Mouse (Mus musculus): ENCODE measurements around the gene Pklr.
"Not testable (repeated sequence)": the region's sequence is repeated elsewhere in the genome, so short reads cannot be mapped to it uniquely, and the experiment has no call there.

The Pklr gene

GRCm38 (mm10) chr3:89123313-89123712, 12.6 kb upstream of the Pklr start:
- DNase-seq (ENCODE audit: low read depth in 1 of 2, low spot score in 2 of 2) = no peak

DNA sequence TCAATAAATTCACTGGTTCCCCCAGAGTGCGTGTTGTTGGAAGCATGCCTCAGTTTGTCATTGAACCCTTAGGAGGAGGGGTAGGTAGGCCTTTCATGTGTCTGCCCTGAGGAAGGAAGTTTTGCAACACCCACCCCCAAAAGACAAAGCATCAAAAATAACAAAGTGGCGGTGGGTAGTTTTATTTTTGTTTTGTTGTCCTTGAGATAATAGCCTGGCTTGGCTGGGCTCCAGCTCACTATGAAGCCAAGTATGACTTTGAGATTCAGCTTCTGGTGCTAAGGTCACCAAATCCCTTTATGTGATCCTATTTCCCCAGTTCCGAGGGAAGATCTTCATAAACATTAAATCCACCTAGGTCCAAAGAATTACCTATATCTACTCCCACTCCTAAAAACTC, 11.7 kb upstream of the Pklr start:
- no peak for DNase-seq (ENCODE audit: low read depth in 1 of 2, low spot score in 2 of 2)

- no peak for DNase-seq (ENCODE audit: low read depth in 1 of 2, low spot score in 2 of 2)
Observed at GRCm38 (mm10) chr3:89125981-89126380, 10.0 kb upstream of the Pklr start.

DNA sequence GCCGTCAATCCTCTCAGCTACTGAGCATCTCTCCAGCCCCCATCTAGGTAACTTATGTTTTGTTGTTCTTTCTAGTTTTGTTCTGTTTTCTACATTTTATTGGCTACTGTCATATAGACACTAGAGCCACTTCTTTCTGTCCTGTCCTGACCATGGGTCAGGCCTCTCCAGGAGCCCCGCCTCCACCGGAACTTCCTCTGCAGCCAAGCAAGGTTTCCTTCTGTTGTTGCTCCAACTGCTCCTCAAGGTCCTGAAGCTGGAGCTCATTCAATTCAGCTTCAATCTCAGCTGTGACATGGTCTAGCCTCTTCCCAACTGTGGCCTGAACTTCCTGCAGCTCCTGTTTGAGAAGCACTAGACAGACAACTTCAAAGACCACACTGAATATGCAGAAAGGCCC, 6.0 kb upstream of the Pklr start:
- DNase-seq (ENCODE audit: low read depth in 1 of 2, low spot score in 2 of 2) = no peak

DNA sequence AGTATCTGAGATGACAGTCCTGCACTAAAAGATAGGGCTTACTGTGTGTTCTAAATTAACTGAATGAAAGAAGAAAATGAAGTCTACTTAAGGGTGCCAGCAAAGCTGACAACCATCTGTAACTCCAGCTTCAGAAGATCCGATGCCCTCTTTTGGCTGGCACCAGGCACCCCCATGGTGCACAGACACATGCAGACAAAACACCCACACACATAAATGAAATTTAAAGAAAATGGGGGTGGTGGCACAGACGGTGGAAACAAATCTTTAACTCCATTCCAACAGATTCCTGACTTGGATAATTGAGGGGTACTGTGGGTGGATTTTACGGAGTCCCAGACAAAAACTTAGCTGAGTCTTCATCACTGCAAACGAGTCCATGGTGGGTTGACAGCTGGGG, 4.1 kb upstream of the Pklr start:
- DNase-seq (ENCODE audit: low read depth in 1 of 2, low spot score in 2 of 2) = no peak

- DNase-seq (ENCODE audit: low read depth in 1 of 2, low spot score in 2 of 2) = no peak
Observed at GRCm38 (mm10) chr3:89132285-89133062, 3.5 kb upstream of the Pklr start.

GRCm38 (mm10) chr3:89133063-89133450, 2.9 kb upstream of the Pklr start:
- no peak for DNase-seq (ENCODE audit: low read depth in 1 of 2, low spot score in 2 of 2)

GRCm38 (mm10) chr3:89133752-89134151, 2.2 kb upstream of the Pklr start:
- no peak for DNase-seq (ENCODE audit: low read depth in 1 of 2, low spot score in 2 of 2)

GRCm38 (mm10) chr3:89136365-89136764, 423 bp downstream of the Pklr start:
- no peak for DNase-seq (ENCODE audit: low read depth in 1 of 2, low spot score in 2 of 2)

GRCm38 (mm10) chr3:89144821-89145220, 8.9 kb downstream of the Pklr start:
- no peak for DNase-seq (ENCODE audit: low read depth in 1 of 2, low spot score in 2 of 2)

DNA sequence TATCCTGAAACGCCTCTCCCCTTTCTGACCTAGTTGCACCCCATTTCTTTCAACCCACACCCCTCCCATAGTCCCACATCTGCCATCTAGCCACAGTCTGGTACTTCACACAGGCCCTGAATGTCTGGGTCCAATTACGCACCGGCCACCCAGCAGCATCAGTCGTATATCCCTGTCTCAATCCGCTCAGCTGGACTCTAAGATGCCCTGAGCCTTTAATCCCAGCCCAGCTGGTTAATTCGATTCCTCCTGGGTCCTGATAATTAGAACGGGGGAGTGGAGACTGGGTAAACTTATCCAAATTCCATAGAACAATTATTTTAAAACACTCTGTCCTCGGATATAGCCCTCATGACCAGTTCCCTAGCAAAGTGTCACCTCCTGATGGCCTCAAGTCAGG, 9.6 kb downstream of the Pklr start:
- no peak for DNase-seq (ENCODE audit: low read depth in 1 of 2, low spot score in 2 of 2)

DNA sequence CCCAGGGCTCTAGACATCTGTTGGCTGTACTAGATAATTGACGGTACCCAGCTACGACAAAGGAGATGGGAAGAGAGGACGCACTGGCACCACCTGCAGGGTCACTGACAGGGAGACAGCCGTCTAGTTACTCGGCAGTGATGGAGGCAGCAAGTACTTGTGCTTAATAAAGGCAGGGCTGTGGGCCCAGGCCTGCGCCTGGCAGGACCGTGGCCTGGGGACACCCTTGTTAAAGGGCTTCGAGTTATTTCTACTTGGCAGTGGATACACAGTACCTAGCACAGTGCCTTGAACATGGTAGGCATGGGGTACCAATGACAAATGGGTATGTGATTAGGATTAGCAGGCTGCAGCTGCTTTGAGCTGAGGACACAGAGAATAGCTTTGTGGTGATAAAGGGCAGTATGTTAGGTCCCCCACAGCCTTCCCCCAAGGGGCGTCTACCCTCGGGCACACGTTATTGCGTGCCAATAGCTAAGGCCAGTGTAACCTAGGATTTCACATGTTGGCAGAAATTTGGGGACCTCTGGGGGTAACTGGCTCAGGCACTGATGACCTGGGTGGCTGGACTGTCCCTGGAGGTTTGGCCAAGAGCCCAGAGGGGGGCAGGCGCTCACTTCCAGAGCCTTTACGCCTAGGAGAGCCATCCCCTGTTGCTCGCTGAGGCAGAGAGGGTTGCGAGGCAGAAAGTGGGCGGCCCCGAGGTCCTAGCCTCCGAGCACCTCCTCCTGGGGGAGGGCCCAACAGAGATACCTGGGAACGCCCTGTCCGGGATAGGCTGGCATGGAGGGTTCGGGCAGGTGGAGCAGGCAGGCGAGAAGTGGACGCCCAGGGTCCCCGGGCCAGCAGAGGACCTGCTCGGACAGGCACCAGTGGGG, 11.4 kb downstream of the Pklr start:
- no peak for DNase-seq (ENCODE audit: low read depth in 1 of 2, low spot score in 2 of 2)

DNA sequence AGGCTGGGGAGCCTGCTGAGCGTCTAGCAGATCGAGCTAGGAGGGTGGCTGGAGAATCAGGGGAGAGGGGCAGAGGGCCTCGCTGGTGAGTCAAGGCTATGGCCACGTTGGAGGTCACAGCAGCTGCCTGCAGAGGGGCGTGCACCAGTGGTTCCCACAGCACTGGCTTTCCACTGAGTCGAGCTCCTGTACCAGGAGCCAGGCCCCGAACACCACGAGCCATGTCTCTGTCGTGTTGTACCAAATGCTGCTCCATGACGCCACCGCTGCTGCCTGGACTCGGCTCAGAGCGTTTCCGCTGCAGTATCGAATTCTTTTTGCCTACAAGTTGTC, 12.0 kb downstream of the Pklr start:
- DNase-seq (ENCODE audit: low read depth in 1 of 2, low spot score in 2 of 2) = no peak

GRCm38 (mm10) chr3:89148567-89148966, 12.6 kb downstream of the Pklr start:
- DNase-seq (ENCODE audit: low read depth in 1 of 2, low spot score in 2 of 2) = no peak

GRCm38 (mm10) chr3:89152084-89152835, 16.3 kb downstream of the Pklr start:
- no peak for DNase-seq (ENCODE audit: low read depth in 1 of 2, low spot score in 2 of 2)

GRCm38 (mm10) chr3:89156951-89157350, 21.0 kb downstream of the Pklr start:
- DNase-seq (ENCODE audit: low read depth in 1 of 2, low spot score in 2 of 2) = no peak

DNA sequence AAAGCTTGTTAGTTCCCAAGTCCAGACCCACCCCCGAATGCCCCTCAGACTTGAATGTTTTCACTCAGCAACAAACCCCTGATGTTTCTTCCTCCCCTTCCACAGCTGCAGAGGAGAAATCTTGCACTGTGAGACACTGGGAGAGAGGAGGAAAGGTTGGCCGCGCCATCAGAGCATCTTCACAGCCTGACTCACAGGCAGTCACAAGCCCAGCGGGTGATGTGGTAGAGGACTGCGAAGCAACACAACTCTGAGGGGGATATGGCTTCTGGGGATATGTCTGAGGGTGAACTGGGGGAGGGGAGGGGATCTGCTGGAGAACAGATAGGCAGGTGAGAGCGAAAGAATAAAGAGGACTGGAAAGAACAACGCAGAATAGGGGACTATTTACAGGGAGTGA, 22.7 kb downstream of the Pklr start:
- no peak for DNase-seq (ENCODE audit: low read depth in 1 of 2, low spot score in 2 of 2)

- no peak for DNase-seq (ENCODE audit: low read depth in 1 of 2, low spot score in 2 of 2)
Observed at GRCm38 (mm10) chr3:89159211-89159610, 23.3 kb downstream of the Pklr start.

GRCm38 (mm10) chr3:89159616-89160344, 23.8 kb downstream of the Pklr start, which contains the start of gene Hcn3:
Hcn3 (minus strand) TSS chr3:89160196.
- DNase-seq (ENCODE audit: low read depth in 1 of 2, low spot score in 2 of 2) = no peak

DNA sequence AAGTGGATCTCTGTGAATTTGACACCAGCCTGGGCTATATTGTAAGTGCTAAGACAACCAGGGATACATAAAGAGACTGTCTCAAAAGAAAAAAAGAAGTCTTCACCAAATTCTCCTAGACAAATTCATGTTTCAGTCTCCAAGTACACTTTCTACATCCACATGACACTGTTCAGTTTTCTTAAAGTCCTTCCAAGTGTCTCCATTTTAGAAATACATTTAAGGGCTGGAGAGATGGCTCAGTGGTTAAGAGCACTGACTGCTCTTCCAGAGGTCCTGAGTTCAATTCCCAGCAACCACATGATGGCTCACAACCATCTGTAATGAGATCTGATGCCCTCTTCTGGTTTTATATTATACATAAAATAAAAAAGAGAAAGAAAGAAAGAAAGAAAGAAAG, 25.3 kb downstream of the Pklr start:
- not testable (repeated sequence) for DNase-seq (ENCODE audit: low read depth in 1 of 2, low spot score in 2 of 2)

GRCm38 (mm10) chr3:89161786-89162185, 25.8 kb downstream of the Pklr start:
- no peak for DNase-seq (ENCODE audit: low read depth in 1 of 2, low spot score in 2 of 2)
